Mouse (Mus musculus): ENCODE data around the gene Uggt1. TPM values are rescaled to one million over a fixed set of nuclear protein-coding genes. Genes with fewer than 3 reads are reported as not detected.
A peak's percentile ranks its signal among the peaks of the same experiment; 100 is the strongest.

The Uggt1 gene
- polyA plus RNA-seq, 2 experiments = 5.8 to 25.5 TPM

DNA sequence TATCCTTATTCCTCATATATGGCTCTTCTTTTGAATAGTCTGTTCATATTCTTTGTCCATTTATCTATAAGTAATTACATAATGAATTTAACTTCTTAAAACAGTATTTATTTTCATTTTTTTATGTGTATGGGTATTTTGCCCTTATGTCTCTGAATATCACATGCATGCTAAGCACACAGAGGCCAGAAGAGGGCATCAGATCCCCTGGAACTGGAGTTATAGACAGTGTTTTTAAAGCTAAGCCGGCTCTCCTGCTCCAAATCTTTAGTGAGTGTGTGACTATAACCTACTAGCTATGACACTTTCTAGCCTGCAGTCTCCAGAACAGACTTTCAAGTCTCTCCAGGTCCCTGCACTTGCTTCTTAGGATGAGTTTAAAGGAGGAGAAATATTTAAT is 99.5 kb downstream of the Uggt1 start:
- ATAC-seq (ENCODE audit: insufficient read depth) (no peak), DNase-seq (ENCODE audit: low read depth in 3 of 3, low spot score in 3 of 3) (no peak)
- TF ChIP-seq EP300 (IDR thresholded peaks at IDR 0.05; ENCODE audit: low read depth) (no peak), CTCF (IDR thresholded peaks at IDR 0.05; ENCODE audit: low read depth) (peak; percentile 54; the same call in 1 of the 2 replicates)
- no peak overlapping the region for H3K27ac ChIP-seq
- H3K9ac ChIP-seq (replicated peaks) = no peak overlapping the region
- H3K27me3 ChIP-seq (ENCODE audit: control insufficient read depth, insufficient read depth, low read length) = no peaks in the 10 kb centered on the region
- H3K4me3 ChIP-seq (ENCODE audit: insufficient read depth in 1 of 2, low read depth in 2 of 2, low read length in 2 of 2) = no peak overlapping the region
- H3K4me2 ChIP-seq (ENCODE audit: low read depth) = no peak overlapping the region
- WGBS (ENCODE audit: insufficient replicate concordance) = 30% methylated on average over 1 of the region's 1 CpGs
- H3K9me3 ChIP-seq (ENCODE audit: control insufficient read depth, low read length) = no peaks in the 10 kb centered on the region
- H3K4me1 ChIP-seq (replicated peaks; ENCODE audit: control insufficient read depth in 2 of 2, insufficient read depth in 2 of 2, low read length in 1 of 2) = no peaks in the 10 kb centered on the region
- peaks cover 40% of the 10 kb centered on the region for H3K36me3 ChIP-seq (replicated peaks; ENCODE audit: control insufficient read depth, insufficient read depth, low read depth)

- 86% methylated on average over 15 of the region's 15 CpGs for WGBS (ENCODE audit: insufficient replicate concordance)
- TF ChIP-seq EP300 (IDR thresholded peaks at IDR 0.05; ENCODE audit: low read depth) (no peak), CTCF (IDR thresholded peaks at IDR 0.05; ENCODE audit: low read depth) (no peak)
- Histone ChIP-seq H3K9me3 (ENCODE audit: control insufficient read depth, low read length) (no peaks in the 10 kb centered on the region), H3K4me1 (replicated peaks; ENCODE audit: control insufficient read depth in 2 of 2, insufficient read depth in 2 of 2, low read length in 1 of 2) (no peaks in the 10 kb centered on the region), H3K4me2 (ENCODE audit: low read depth) (no peak overlapping the region), H3K4me3 (ENCODE audit: insufficient read depth in 1 of 2, low read depth in 2 of 2, low read length in 2 of 2) (no peak overlapping the region), H3K9ac (replicated peaks) (no peak overlapping the region), H3K36me3 (replicated peaks; ENCODE audit: control insufficient read depth, insufficient read depth, low read depth) (peaks cover 20% of the 10 kb centered on the region), H3K27me3 (ENCODE audit: control insufficient read depth, insufficient read depth, low read length) (no peaks in the 10 kb centered on the region), H3K27ac (no peak overlapping the region)
- DNase-seq (ENCODE audit: low read depth in 3 of 3, low spot score in 3 of 3) (no peak), ATAC-seq (ENCODE audit: insufficient read depth) (no peak)
Observed at GRCm38 (mm10) chr1:36140311-36140710, 104.2 kb downstream of the Uggt1 start.

- Histone ChIP-seq H3K27me3 (ENCODE audit: control insufficient read depth, insufficient read depth, low read length) (no peaks in the 10 kb centered on the region), H3K9ac (replicated peaks) (no peak overlapping the region), H3K4me1 (replicated peaks; ENCODE audit: control insufficient read depth in 2 of 2, insufficient read depth in 2 of 2, low read length in 1 of 2) (peaks cover 29 to 36% of the 10 kb centered on the region in 2 experiments), H3K36me3 (replicated peaks; ENCODE audit: control insufficient read depth, insufficient read depth, low read depth) (no peaks in the 10 kb centered on the region), H3K4me2 (ENCODE audit: low read depth) (no peak overlapping the region), H3K4me3 (ENCODE audit: insufficient read depth in 1 of 2, low read depth in 2 of 2, low read length in 2 of 2) (no peak overlapping the region), H3K27ac (no peak overlapping the region), H3K9me3 (ENCODE audit: control insufficient read depth, low read length) (no peaks in the 10 kb centered on the region)
- DNase-seq (ENCODE audit: low read depth in 3 of 3, low spot score in 3 of 3) = peak; percentile 64 to 67 (median 65)
- WGBS (ENCODE audit: insufficient replicate concordance) = 0% methylated on average over 3 of the region's 3 CpGs
- no peak for ATAC-seq (ENCODE audit: insufficient read depth)
- TF ChIP-seq CTCF (IDR thresholded peaks at IDR 0.05; ENCODE audit: low read depth) (peak; percentile 98), EP300 (IDR thresholded peaks at IDR 0.05; ENCODE audit: low read depth) (no peak)
Observed at GRCm38 (mm10) chr1:36134584-36134983, 109.9 kb downstream of the Uggt1 start.

DNA sequence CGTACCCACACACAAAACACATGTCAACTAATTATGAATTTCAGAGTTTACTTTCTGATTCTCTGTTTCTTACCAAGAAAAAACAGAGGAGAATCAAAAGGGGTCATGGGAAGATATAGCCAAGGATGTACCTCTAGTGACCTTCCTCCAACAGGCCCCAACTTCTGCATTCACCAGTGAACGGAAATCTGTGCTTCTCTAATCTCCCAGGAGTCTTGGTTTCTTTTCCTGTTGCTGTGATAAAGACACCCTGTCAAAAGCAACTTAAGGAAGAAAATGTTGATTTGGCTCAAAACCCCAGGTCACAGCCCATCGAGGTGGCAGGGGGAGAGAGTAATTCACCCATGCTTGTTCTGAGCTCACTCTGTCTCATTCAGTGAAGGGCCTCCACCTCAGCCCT is 110.9 kb downstream of the Uggt1 start:
- H3K27me3 ChIP-seq (ENCODE audit: control insufficient read depth, insufficient read depth, low read length) = no peaks in the 10 kb centered on the region
- H3K9ac ChIP-seq (replicated peaks) = no peak overlapping the region
- no peak for DNase-seq (ENCODE audit: low read depth in 3 of 3, low spot score in 3 of 3)
- no peak overlapping the region for H3K4me2 ChIP-seq (ENCODE audit: low read depth)
- 47% methylated on average over 3 of the region's 3 CpGs for WGBS (ENCODE audit: insufficient replicate concordance)
- H3K36me3 ChIP-seq (replicated peaks; ENCODE audit: control insufficient read depth, insufficient read depth, low read depth) = no peaks in the 10 kb centered on the region
- no peak overlapping the region for H3K4me3 ChIP-seq (ENCODE audit: insufficient read depth in 1 of 2, low read depth in 2 of 2, low read length in 2 of 2)
- no peaks in the 10 kb centered on the region for H3K9me3 ChIP-seq (ENCODE audit: control insufficient read depth, low read length)
- no peak for ATAC-seq (ENCODE audit: insufficient read depth)
- no peak for TF ChIP-seq CTCF (IDR thresholded peaks at IDR 0.05; ENCODE audit: low read depth)
- H3K27ac ChIP-seq = no peak overlapping the region
- H3K4me1 ChIP-seq (replicated peaks; ENCODE audit: control insufficient read depth in 2 of 2, insufficient read depth in 2 of 2, low read length in 1 of 2) = peaks cover 35 to 44% of the 10 kb centered on the region in 2 experiments

DNA sequence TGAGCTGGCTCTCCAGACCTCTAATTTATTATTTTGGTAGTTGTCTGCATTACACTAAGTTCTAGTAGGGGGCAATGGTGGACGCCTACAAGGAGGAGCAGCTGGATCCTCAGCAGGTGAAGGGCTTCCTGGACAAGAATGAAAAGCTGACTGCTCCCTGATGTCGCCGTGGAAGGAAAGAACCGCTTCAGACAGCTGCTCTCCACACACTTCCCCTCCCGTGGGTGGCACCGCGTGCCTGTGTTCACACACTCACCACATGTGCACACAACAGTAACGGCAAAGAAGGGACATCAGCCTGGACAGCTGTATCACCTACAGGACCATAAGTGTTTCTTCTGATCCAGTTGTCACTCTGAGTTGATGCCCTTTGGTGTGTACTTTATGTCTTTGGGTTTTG is 111.5 kb downstream of the Uggt1 start:
- no peak overlapping the region for H3K4me2 ChIP-seq (ENCODE audit: low read depth)

More for the DNA sequence above, 111.5 kb downstream of the Uggt1 start:
- ATAC-seq (ENCODE audit: insufficient read depth) = no peak
- Histone ChIP-seq H3K9ac (replicated peaks) (no peak overlapping the region), H3K27me3 (ENCODE audit: control insufficient read depth, insufficient read depth, low read length) (no peaks in the 10 kb centered on the region), H3K36me3 (replicated peaks; ENCODE audit: control insufficient read depth, insufficient read depth, low read depth) (no peaks in the 10 kb centered on the region), H3K9me3 (ENCODE audit: control insufficient read depth, low read length) (no peaks in the 10 kb centered on the region), H3K27ac (peak overlapping the region; percentile 18; the same call in 1 of the 2 replicates), H3K4me3 (ENCODE audit: insufficient read depth in 1 of 2, low read depth in 2 of 2, low read length in 2 of 2) (no peak overlapping the region), H3K4me1 (replicated peaks; ENCODE audit: control insufficient read depth in 2 of 2, insufficient read depth in 2 of 2, low read length in 1 of 2) (peaks cover 35 to 44% of the 10 kb centered on the region in 2 experiments)
- WGBS (ENCODE audit: insufficient replicate concordance) = 37% methylated on average over 8 of the region's 8 CpGs
- DNase-seq (ENCODE audit: low read depth in 3 of 3, low spot score in 3 of 3) = no peak
- TF ChIP-seq EP300 (IDR thresholded peaks at IDR 0.05; ENCODE audit: low read depth) (no peak), CTCF (IDR thresholded peaks at IDR 0.05; ENCODE audit: low read depth) (no peak)

All from liver, embryonic 14.5 days (tissue).